Mouse (Mus musculus) cerebellum, adult 2 months (tissue): Measurements from ENCODE around the gene Fxr2.

ENCODE experiments used
- CTCF ChIP-seq: fragments of 200-500 bp; IDR thresholded peaks from 2 replicates; pipeline ENCODE4 v1.5.1; 2011; ENCODE audit warnings: low read depth, mild to moderate bottlenecking, control low read depth, low read length, moderate library complexity, borderline replicate concordance; ENCODE audit not compliant: insufficient read depth
- POLR2A ChIP-seq: fragments of 200-500 bp; IDR thresholded peaks from 2 replicates; pipeline ENCODE4 v1.6.1; 2011; ENCODE audit warnings: low read length, control low read depth, borderline replicate concordance; ENCODE audit not compliant: insufficient read depth

DNA sequence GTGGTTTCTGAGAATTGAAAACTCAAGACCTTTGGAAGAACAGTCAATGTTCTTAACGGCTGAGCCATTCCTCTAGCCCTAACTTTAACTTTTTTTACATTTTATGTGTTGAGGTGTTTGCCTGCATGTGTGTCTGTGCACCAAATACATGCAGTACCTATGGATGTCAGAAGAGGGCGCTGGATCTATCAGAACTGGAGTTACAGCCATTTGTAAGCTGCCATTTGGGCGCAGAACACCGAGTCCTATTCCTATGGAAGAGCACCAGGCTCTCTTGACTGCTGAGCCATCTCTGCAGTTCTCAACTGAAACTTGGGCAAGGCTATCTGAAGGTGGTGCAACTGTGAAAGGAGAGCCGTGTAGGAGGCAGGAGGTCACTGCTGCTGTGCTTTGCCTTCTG lies 65.8 kb downstream of the Fxr2 start:
- no peak for TF ChIP-seq POLR2A
- TF ChIP-seq CTCF, result peak; percentile 26; the same call in 1 of the 2 replicates
